Mouse (Mus musculus): Measurements from ENCODE around the gene Etd. TPM values are rescaled to one million over a fixed set of nuclear protein-coding genes. Genes with fewer than 3 reads are reported as not detected.
"Not testable (repeated sequence)": the region's sequence is repeated elsewhere in the genome, so short reads cannot be mapped to it uniquely, and the experiment has no call there.

The Etd gene
- not detected in 2 replicates for polyA plus RNA-seq (2015; fragmentation: Nextera tagmentation; extraction: Ambion mirVana)

- no peaks in the 10 kb centered on the region for H3K27me3 ChIP-seq
- H3K9ac ChIP-seq: no peak within 1 kb of the TSS
- ATAC-seq: no peak
- no peaks in the 10 kb centered on the region for H3K9me3 ChIP-seq (replicated peaks)
- no peak within 1 kb of the TSS for H3K27ac ChIP-seq
- 89% methylated on average over 3 of the region's 3 CpGs for whole genome bisulfite sequencing
- H3K4me1 ChIP-seq: no peaks in the 10 kb centered on the region
- H3K36me3 ChIP-seq (ENCODE audit: poor library complexity, severe bottlenecking): no peaks in the 10 kb centered on the region
- H3K4me2 ChIP-seq: no peak within 1 kb of the TSS
- no peak within 1 kb of the TSS for H3K4me3 ChIP-seq
These were observed at the start of gene Etd for GRCm38 (mm10) chrX:53434618-53435017. Gene Etd (plus strand): TSS chrX:53434918.

DNA sequence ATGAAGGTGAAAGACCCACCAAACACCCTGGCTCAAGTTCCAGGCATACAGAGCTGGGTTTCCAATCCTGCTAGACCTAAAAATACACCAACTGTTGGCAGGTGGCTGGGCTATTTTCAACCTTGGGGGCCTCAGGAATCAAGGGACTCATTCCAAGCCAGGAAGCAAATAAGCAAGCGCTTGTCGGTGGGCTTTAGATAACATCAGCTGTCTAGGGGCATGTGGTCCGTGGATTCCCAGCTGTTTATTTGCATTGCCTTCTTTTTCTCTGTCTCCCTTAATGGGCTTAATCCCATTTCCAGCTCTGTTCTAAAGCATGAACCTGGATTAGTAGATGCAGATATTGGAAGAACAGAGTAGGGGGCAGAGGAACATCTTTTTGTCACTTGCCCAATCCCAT is 48.4 kb upstream of the Etd start:
- 75% methylated on average over 3 of the region's 3 CpGs for WGBS

GRCm38 (mm10) chrX:53432888-53433287 is 1.8 kb upstream of the Etd start:
- Histone ChIP-seq H3K9me3 (replicated peaks) (no peaks in the 10 kb centered on the region), H3K27me3 (no peaks in the 10 kb centered on the region), H3K4me2 (no peak overlapping the region), H3K4me1 (no peaks in the 10 kb centered on the region), H3K36me3 (ENCODE audit: poor library complexity, severe bottlenecking) (no peaks in the 10 kb centered on the region), H3K4me3 (no peak overlapping the region), H3K9ac (no peak overlapping the region), H3K27ac (no peak overlapping the region)
- WGBS: 71% methylated on average over 1 of the region's 1 CpGs
- ATAC-seq: no peak

More for the DNA sequence above, 48.4 kb upstream of the Etd start:
- no peak overlapping the region for H3K4me3 ChIP-seq
- ATAC-seq: no peak
- H3K4me2 ChIP-seq: no peak overlapping the region
- H3K36me3 ChIP-seq (ENCODE audit: poor library complexity, severe bottlenecking): no peaks in the 10 kb centered on the region
- H3K4me1 ChIP-seq: no peaks in the 10 kb centered on the region
- no peak overlapping the region for H3K9ac ChIP-seq
- no peaks in the 10 kb centered on the region for H3K27me3 ChIP-seq
- no peak overlapping the region for H3K27ac ChIP-seq
- no peaks in the 10 kb centered on the region for H3K9me3 ChIP-seq (replicated peaks)

- Histone ChIP-seq H3K9me3 (replicated peaks) (no peaks in the 10 kb centered on the region), H3K27me3 (no peaks in the 10 kb centered on the region), H3K27ac (no peak overlapping the region), H3K9ac (no peak overlapping the region), H3K4me1 (no peaks in the 10 kb centered on the region), H3K4me2 (no peak overlapping the region), H3K36me3 (ENCODE audit: poor library complexity, severe bottlenecking) (no peaks in the 10 kb centered on the region), H3K4me3 (no peak overlapping the region)
- no peak for ATAC-seq
- whole genome bisulfite sequencing: 43% methylated on average over 3 of the region's 3 CpGs
These were observed 24.9 kb downstream of the Etd start for GRCm38 (mm10) chrX:53459573-53459972.

GRCm38 (mm10) chrX:53464194-53464593 is 29.5 kb downstream of the Etd start:
- H3K36me3 ChIP-seq (ENCODE audit: poor library complexity, severe bottlenecking); H3K27ac ChIP-seq; H3K4me2 ChIP-seq; H3K9ac ChIP-seq; H3K27me3 ChIP-seq; ATAC-seq; H3K4me3 ChIP-seq; H3K9me3 ChIP-seq (replicated peaks); H3K4me1 ChIP-seq: not testable (repeated sequence)

Other genes with a start within 250 kb of the Etd start
- gene Plac1, start 194.8 kb upstream of the Etd start, polyA plus RNA-seq (2015; fragmentation: Nextera tagmentation; extraction: Ambion mirVana): 0.79 and 1.0 TPM in 2 replicates
- 5.0 and 5.1 TPM in 2 replicates for gene Fam122b, start 165.1 kb upstream of the Etd start, polyA plus RNA-seq (2015; fragmentation: Nextera tagmentation; extraction: Ambion mirVana)
- not detected in 2 replicates for gene Fam122c, start 161.5 kb upstream of the Etd start, polyA plus RNA-seq (2015; fragmentation: Nextera tagmentation; extraction: Ambion mirVana)
- gene Mospd1, start 64.4 kb upstream of the Etd start, polyA plus RNA-seq (2015; fragmentation: Nextera tagmentation; extraction: Ambion mirVana): 58.8 and 62.6 TPM in 2 replicates
- gene Rtl8c, start 173.1 kb downstream of the Etd start, polyA plus RNA-seq (2015; fragmentation: Nextera tagmentation; extraction: Ambion mirVana): 89.1 and 90.2 TPM in 2 replicates
- gene Gm14597, start 174.1 kb downstream of the Etd start, polyA plus RNA-seq (2015; fragmentation: Nextera tagmentation; extraction: Ambion mirVana): not detected in 2 replicates
- gene Rtl8a, start 208.8 kb downstream of the Etd start, polyA plus RNA-seq (2015; fragmentation: Nextera tagmentation; extraction: Ambion mirVana): 113 and 115 TPM in 2 replicates
- 85.7 and 88.0 TPM in 2 replicates for gene Rtl8b, start 235.5 kb downstream of the Etd start, polyA plus RNA-seq (2015; fragmentation: Nextera tagmentation; extraction: Ambion mirVana)